Mouse (Mus musculus): ENCODE measurements around the gene Prok2. TPM values are rescaled to one million over a fixed set of nuclear protein-coding genes. Genes with fewer than 3 reads are reported as not detected.
A peak's percentile ranks its signal among the peaks of the same experiment; 100 is the strongest.

Prok2 gene
- polyA plus RNA-seq, 1 experiment from 2014 or later, result 0.11 TPM

DNA sequence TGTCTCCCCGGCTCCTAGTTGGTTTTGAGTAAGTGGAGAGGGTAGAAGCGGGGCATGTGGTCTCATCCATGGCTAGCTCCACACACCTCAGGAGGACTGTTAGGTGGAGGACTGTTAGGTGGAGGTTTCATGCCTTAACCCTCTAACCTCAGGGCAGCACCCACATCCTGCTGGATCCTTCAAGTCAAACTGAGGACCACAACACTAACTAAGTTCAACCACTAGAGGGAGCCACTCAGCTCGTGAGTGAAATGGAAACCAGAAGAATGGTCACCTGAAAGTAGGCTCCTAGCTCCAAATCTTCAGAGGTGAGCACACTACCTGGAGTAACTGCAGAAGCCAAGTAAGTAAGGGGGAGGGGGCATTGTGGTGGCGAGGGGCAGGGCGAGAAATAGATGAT is 41.3 kb downstream of the Prok2 start:
- no peaks in the 10 kb centered on the region for H3K4me1 ChIP-seq
- peaks cover 13% of the 10 kb centered on the region for H3K27me3 ChIP-seq (ENCODE audit: insufficient read depth, poor library complexity, severe bottlenecking)
- no peaks in the 10 kb centered on the region; the same call in 1 of the 2 replicates for H3K9me3 ChIP-seq
- 50% methylated on average over 5 of the region's 5 CpGs for WGBS
- H3K4me3 ChIP-seq, result no peak overlapping the region
- DNase-seq (ENCODE audit: low spot score), result no peak
- H3K27ac ChIP-seq, result no peak overlapping the region
- no peaks in the 10 kb centered on the region for H3K36me3 ChIP-seq

DNA sequence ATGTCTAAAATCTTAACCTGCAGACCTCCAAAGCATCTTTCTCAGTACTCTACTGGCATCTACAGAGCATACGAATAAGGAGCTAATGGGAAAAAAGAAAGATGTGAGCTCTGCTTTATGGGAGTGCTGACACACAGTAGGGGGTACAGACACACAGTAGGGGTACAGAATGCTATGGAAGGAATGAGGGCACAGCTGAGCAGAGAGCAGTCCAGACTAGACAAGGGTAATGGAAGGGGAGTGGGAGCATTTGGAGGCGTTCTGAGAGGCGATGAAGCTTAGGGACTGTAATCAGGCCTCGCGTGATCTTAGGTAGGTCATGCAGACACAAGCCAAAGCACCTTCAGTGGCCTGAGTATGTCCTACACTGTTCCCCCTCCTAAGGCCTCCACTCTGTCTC is 42.2 kb downstream of the Prok2 start:
- no peak overlapping the region for H3K4me3 ChIP-seq
- DNase-seq (ENCODE audit: low spot score), result no peak
- H3K4me1 ChIP-seq, result no peaks in the 10 kb centered on the region
- no peaks in the 10 kb centered on the region for H3K36me3 ChIP-seq
- peaks cover 8% of the 10 kb centered on the region; the same call in 1 of the 2 replicates for H3K27me3 ChIP-seq (ENCODE audit: insufficient read depth, poor library complexity, severe bottlenecking)
- H3K27ac ChIP-seq, result no peak overlapping the region
- WGBS, result 84% methylated on average over 5 of the region's 5 CpGs
- H3K9me3 ChIP-seq, result no peaks in the 10 kb centered on the region; the same call in 1 of the 2 replicates

DNA sequence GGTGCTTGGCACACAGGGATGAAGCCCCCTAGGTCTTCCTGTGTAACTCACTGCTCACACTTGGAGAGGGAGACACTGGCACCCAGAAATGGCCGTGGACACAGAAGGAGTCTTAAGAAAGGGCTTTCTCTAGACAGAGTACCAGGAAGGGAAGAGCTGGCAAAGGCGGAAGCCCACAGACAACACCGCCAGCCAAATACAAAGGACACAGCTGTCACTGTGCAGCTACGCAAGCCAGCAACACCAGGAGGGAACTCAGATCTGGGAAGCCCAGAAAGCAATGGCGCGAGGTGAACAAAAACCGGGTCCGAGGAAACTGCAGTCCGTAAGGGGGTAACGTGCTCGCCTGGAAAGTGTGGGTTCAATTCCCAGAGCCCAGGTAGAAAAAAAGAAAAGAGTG is 48.1 kb downstream of the Prok2 start:
- no peaks in the 10 kb centered on the region for H3K9me3 ChIP-seq
- H3K27ac ChIP-seq, result no peak overlapping the region
- H3K27me3 ChIP-seq (ENCODE audit: insufficient read depth, poor library complexity, severe bottlenecking), result peaks cover 6% of the 10 kb centered on the region; the same call in 1 of the 2 replicates
- WGBS, result 78% methylated on average over 11 of the region's 11 CpGs
- H3K36me3 ChIP-seq, result no peaks in the 10 kb centered on the region
- DNase-seq (ENCODE audit: low spot score), result no peak
- no peaks in the 10 kb centered on the region for H3K4me1 ChIP-seq
- H3K4me3 ChIP-seq, result no peak overlapping the region

DNA sequence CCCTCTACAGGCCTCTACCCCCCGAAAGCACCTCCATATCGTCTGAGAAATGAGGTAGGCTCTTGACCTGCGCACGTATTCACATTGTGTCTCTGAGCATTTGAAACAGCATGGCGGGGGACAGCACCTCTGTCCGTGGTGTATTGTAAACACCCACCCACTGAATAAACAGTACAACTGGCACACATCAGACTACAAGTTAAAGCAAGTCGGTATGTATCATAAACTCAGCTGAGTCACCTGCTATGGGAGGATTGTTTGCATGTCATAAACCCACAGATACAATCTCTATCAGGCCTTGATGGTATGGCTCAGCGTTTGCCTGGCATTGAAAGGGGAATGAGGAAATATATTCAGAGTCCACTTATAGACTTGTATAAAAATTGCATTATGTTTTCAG is 48.9 kb downstream of the Prok2 start:
- Histone ChIP-seq H3K4me1 (no peaks in the 10 kb centered on the region), H3K36me3 (no peaks in the 10 kb centered on the region), H3K27me3 (ENCODE audit: insufficient read depth, poor library complexity, severe bottlenecking) (peaks cover 6% of the 10 kb centered on the region; the same call in 1 of the 2 replicates), H3K27ac (no peak overlapping the region), H3K4me3 (no peak overlapping the region), H3K9me3 (no peaks in the 10 kb centered on the region)
- no peak for DNase-seq (ENCODE audit: low spot score)
- WGBS, result 86% methylated on average over 8 of the region's 8 CpGs

DNA sequence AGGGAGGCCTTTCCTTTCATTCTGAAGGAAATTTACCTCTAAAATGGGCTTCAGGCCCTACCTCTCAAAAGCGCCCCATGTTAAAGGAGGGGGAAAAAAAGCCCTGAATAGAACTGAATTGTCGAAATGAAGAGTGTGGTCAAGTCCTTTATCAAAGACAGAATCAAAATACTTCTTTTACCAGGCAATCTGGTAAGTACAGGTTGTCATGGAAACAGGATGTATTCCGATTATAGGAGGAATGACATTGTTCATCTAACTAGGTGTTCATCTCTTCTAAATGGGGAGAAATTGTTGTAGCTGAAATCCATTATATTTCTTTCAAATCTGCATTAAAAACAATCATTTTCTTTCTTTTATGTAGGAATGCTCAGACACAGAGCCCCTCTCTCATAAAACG is 51.7 kb downstream of the Prok2 start:
- H3K27me3 ChIP-seq (ENCODE audit: insufficient read depth, poor library complexity, severe bottlenecking), result peaks cover 12% of the 10 kb centered on the region
- H3K27ac ChIP-seq, result no peak overlapping the region
- no peak overlapping the region for H3K4me3 ChIP-seq
- H3K36me3 ChIP-seq, result no peaks in the 10 kb centered on the region
- no peak for DNase-seq (ENCODE audit: low spot score)
- 78% methylated on average over 4 of the region's 4 CpGs for WGBS
- no peaks in the 10 kb centered on the region for H3K9me3 ChIP-seq
- H3K4me1 ChIP-seq, result no peaks in the 10 kb centered on the region

DNA sequence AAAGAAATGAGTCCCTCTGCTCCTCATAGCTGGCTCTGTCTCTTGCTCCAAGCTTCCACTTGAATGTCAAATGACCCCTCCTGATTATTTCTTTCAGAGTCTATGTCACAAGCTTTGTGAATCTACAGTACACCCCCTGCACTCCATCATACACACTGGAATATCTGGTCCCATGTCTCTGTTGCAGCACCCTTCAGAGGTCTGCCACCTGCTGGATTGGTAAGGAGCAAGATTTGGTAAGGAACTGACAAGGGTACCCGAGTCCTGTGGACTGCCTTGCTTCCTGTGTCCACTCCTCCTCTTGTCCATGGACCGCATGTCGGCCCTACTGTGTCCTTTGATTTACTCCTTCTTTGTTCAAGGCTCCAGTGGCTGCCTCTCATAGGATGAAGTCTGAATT is 54.4 kb downstream of the Prok2 start:
- no peak overlapping the region for H3K4me3 ChIP-seq
- H3K9me3 ChIP-seq, result no peaks in the 10 kb centered on the region
- H3K4me1 ChIP-seq, result peaks cover 12% of the 10 kb centered on the region
- DNase-seq (ENCODE audit: low spot score), result no peak
- peaks cover 31% of the 10 kb centered on the region for H3K27me3 ChIP-seq (ENCODE audit: insufficient read depth, poor library complexity, severe bottlenecking)
- WGBS, result 65% methylated on average over 3 of the region's 3 CpGs
- H3K36me3 ChIP-seq, result no peaks in the 10 kb centered on the region
- H3K27ac ChIP-seq, result no peak overlapping the region

DNA sequence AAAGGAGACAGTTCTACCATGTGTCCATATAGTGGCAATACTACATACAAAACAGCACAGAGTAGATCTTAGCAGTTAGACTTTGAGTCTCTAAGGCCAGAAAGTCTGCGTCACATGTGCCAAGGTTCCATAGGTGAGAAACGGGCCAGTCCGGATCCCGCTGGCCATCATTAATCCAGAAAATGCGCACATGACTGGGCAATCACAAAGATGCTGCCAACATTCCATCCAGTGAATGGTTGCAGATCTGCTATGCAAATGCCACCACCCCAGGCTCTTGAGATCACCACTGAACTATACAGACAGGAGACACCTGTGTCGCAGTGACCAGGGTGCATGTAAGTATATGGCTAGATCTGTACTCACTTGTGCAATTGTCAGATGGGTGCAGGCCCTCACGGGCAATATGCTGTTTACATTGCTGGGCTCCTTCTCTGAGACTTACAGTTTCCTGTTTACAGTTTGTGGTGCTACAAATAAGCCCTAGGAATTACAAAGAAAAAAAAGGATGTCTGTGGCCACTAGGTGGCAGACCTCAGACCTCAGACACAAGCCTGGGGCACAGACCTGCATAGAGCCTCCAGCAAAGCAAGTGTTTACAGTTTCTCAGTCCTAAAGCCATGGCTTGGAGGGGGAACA is 55.6 kb downstream of the Prok2 start:
- Histone ChIP-seq H3K4me1 (peaks cover 23% of the 10 kb centered on the region), H3K27ac (no peak overlapping the region), H3K4me3 (no peak overlapping the region), H3K9me3 (no peaks in the 10 kb centered on the region), H3K27me3 (ENCODE audit: insufficient read depth, poor library complexity, severe bottlenecking) (peaks cover 31% of the 10 kb centered on the region), H3K36me3 (no peaks in the 10 kb centered on the region)
- WGBS, result 77% methylated on average over 7 of the region's 7 CpGs
- peak; percentile 83 for DNase-seq (ENCODE audit: low spot score)

DNA sequence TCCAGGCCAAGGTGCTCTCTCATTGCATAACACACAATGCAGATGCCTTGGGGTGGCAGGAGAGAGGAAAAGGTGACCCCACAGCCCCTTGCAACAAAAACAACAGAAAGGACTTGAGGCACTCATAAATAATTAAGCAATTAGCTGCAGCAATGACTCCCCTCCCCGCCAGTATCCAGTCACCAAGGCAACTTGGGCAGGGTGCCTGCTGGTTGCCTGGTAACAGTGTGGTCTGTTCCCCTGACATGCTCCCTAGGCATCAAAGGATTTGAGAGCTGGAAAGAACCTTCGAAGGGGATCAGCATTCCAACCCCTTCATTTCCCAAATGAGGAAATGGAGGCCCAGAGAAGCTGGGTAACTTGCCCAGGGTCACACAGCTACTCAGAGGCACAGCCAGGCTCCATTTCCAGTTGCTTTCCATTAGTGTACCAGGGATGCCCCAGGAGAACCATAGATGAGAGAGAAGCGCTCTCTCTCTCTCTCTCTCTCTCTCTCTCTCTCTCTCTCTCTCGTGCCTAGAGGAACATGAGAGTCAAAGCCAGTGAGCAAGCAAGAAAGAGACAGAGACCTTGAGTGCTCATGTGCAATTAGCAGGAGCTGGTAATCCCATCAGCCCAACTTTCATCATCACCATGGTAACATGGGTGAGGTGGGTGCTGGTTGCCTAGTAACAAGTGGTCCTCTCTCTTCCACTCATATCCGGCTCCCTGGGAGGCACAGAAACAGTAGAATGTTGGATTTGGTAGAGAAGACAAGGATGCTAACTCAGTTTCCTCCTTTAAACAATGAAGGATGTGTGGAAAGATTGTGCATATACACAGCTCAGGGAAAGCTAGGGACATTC is 56.5 kb downstream of the Prok2 start:
- WGBS, result 45% methylated on average over 5 of the region's 5 CpGs
- H3K36me3 ChIP-seq, result no peaks in the 10 kb centered on the region

DNA sequence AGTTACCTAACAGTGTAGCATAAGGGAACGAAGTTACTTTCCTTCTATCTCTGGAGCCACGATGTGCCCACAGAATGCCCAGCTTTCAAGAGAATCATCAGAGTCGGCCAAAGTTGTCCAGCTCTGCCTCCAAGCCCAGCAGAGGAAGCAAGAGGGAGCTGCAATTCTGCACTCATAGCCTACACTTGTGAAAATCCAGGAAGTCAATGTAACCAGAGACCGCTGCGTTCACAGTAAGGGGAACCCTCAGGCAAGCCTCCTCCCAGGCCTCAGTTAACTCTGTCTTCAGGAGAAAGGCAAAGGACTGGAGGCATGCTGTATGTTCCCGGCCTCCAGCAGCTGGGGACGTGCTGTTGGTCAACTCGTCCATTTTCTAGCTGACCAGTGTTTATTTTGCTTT is 58.9 kb downstream of the Prok2 start:
- 46% methylated on average over 8 of the region's 8 CpGs for WGBS

More for the DNA sequence above, 56.5 kb downstream of the Prok2 start:
- H3K4me3 ChIP-seq, result no peak overlapping the region
- H3K9me3 ChIP-seq, result no peaks in the 10 kb centered on the region
- H3K27ac ChIP-seq, result no peak overlapping the region
- H3K27me3 ChIP-seq (ENCODE audit: insufficient read depth, poor library complexity, severe bottlenecking), result peaks cover 39% of the 10 kb centered on the region
- H3K4me1 ChIP-seq, result peaks cover 24% of the 10 kb centered on the region
- no peak for DNase-seq (ENCODE audit: low spot score)

DNA sequence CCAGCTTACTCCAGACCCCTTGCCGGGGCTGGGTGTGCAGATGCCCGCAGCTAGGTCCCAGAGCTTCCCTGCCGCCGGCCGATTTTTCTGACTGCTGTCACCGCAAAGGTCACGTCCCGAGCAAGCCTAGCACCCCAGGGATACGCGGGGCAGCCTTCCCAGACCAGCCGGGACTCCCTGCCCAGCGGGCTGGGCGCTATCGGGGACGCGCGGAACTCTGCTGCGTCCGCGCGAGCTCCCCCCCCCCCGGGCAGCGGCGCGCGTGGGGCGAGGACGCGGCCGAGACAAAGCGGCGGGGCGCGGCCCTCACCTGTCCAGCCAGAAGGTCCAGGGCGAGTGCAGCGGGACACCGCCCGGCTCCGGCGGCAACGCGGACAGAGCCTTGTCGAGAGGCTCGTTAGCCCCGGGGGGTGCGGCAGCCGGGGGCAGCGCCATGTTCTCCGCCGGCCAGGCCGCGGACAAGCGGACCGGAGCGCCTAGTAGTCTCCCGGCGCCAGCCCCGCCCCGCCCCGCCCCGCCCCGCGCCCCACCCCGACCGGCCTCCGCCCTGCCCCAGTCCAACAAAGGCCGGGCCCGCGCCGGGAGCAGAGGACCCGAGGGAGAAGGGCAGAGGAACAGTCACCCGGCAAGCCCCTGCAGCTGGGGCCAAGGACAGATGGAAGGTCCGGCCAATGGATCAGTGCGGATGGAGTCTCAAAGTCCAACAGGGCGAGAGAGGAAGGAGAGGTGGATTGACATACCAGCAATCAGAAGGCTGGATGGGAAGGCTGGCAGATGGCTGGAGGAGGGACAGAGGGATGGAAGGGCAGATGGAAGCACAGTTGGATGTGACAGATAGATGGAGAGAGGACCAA is 59.6 kb downstream of the Prok2 start, which contains the start of the genes Eif4e3 and Gm20696:
Eif4e3 (minus strand) TSS at position 454 of the 854 bp plus-strand sequence.
Gm20696 (minus strand) TSS at position 480 of the 854 bp plus-strand sequence.
- Histone ChIP-seq H3K27ac (peak within 1 kb of the TSS; percentile 93), H3K36me3 (no peaks in the 10 kb centered on the region), H3K4me3 (peak within 1 kb of the TSS; percentile 95), H3K4me1 (peaks cover 28% of the 10 kb centered on the region), H3K9me3 (no peaks in the 10 kb centered on the region), H3K27me3 (ENCODE audit: insufficient read depth, poor library complexity, severe bottlenecking) (peaks cover 56% of the 10 kb centered on the region)
- under 1% methylated on average over 55 of the region's 75 CpGs for WGBS
- no peak for DNase-seq (ENCODE audit: low spot score)

More for the DNA sequence above, 58.9 kb downstream of the Prok2 start:
- Histone ChIP-seq H3K27me3 (ENCODE audit: insufficient read depth, poor library complexity, severe bottlenecking) (peaks cover 56% of the 10 kb centered on the region), H3K4me1 (peaks cover 28% of the 10 kb centered on the region), H3K9me3 (no peaks in the 10 kb centered on the region), H3K4me3 (peak overlapping the region; percentile 95; the same call in 1 of the 2 replicates), H3K36me3 (no peaks in the 10 kb centered on the region), H3K27ac (peak overlapping the region; percentile 93; the same call in 1 of the 2 replicates)
- no peak for DNase-seq (ENCODE audit: low spot score)

DNA sequence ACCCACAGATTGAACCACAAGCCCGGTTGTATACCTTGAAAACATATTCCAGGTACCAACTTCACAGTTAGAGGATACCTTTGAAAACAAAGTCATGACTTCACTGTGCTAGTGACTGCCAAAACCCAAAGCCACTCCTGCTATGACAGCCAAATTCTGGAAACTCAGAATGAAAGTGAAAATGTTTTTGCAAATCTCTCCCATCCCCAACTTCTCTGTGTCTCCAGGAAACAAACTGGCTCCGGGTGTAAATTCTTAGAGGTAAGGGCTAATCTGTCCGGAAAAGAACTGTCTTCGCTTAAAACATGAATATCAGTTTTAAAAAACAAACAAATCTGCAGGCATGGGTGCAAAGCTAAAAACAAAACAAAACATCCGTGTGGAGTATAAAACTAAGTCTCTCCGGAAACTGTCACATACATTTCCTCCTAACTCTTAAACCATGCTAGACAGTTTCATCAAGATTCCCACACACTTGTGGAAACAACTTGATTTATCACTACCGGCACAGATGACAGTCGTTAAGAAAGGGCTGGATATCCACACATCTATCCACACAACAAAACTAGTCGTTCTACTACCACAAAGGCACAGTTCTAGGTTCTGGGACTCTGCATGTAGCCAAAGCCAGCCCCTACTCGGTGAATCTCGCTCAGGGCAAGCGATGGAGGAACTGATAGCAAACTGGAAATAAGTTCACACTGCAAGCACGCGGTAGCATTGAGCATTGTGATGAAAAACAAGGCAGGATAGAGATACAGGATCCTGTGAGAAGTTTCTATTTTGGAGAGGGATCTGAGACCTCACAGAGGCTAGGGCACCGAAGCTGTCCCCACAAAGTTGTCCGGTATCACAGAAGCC is 60.5 kb downstream of the Prok2 start:
- H3K9me3 ChIP-seq, result no peaks in the 10 kb centered on the region
- H3K4me1 ChIP-seq, result peaks cover 28% of the 10 kb centered on the region
- H3K36me3 ChIP-seq, result no peaks in the 10 kb centered on the region
- peak overlapping the region; percentile 95 for H3K4me3 ChIP-seq
- no peak for DNase-seq (ENCODE audit: low spot score)
- peak overlapping the region; percentile 93 for H3K27ac ChIP-seq
- peaks cover 56% of the 10 kb centered on the region for H3K27me3 ChIP-seq (ENCODE audit: insufficient read depth, poor library complexity, severe bottlenecking)
- WGBS, result 30% methylated on average over 16 of the region's 16 CpGs

DNA sequence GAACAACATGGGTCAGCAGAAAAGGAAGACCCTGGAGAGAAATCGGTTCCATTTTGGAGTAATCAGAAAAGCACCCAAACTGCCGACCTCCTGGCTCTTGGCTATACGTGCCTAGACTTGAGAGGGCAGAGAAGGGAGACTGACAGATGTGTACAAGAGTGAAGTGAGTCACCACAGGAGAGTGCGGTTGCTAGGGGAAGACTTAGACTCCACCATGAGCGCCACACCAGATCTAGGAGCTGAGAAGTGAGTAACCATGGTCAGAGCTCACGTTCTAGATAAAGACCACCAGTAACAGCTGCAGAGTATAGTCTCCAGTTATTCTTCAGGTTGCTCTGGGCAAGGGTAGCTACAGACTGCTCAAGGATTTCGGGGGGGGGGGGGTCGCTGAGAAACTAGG is 63.0 kb downstream of the Prok2 start:
- Histone ChIP-seq H3K36me3 (no peaks in the 10 kb centered on the region), H3K9me3 (no peaks in the 10 kb centered on the region), H3K4me3 (no peak overlapping the region), H3K27me3 (ENCODE audit: insufficient read depth, poor library complexity, severe bottlenecking) (peaks cover 47% of the 10 kb centered on the region), H3K4me1 (peaks cover 25% of the 10 kb centered on the region), H3K27ac (no peak overlapping the region)
- 74% methylated on average over 8 of the region's 8 CpGs for WGBS
- DNase-seq (ENCODE audit: low spot score), result no peak
